Mouse (Mus musculus): ENCODE measurements at regions not wholly inside any gene's neighbourhood (a gene's known extent, or its start where the extent isn't known, plus 50 kb on each side); places are given as distances from the start of the nearest gene placed in this dataset.
"Not testable (repeated sequence)": the region's sequence is repeated elsewhere in the genome, so short reads cannot be mapped to it uniquely, and the experiment has no call there.

GRCm38 (mm10) chr2:17917238-17917946 lies 79.4 kb downstream of the H2al2a start:
- ATAC-seq (replicated peaks in 1 of 2; ENCODE audit: insufficient read depth in 1 of 2, low FRiP score in 2 of 2, low TSS enrichment in 1 of 2, low read depth in 1 of 2, poor library complexity in 2 of 2, severe bottlenecking in 2 of 2), result no peak

- ATAC-seq (replicated peaks in 1 of 2; ENCODE audit: insufficient read depth in 1 of 2, low FRiP score in 2 of 2, low TSS enrichment in 1 of 2, low read depth in 1 of 2, poor library complexity in 2 of 2, severe bottlenecking in 2 of 2), result no peak
Measured at GRCm38 (mm10) chr2:17902616-17903015, 94.1 kb downstream of the H2al2a start.

- no peak for ATAC-seq (replicated peaks in 1 of 2; ENCODE audit: insufficient read depth in 1 of 2, low FRiP score in 2 of 2, low TSS enrichment in 1 of 2, low read depth in 1 of 2, poor library complexity in 2 of 2, severe bottlenecking in 2 of 2)
Measured at GRCm38 (mm10) chr2:17900202-17900601, 96.6 kb downstream of the H2al2a start.

- no peak for ATAC-seq (replicated peaks in 1 of 2; ENCODE audit: insufficient read depth in 1 of 2, low FRiP score in 2 of 2, low TSS enrichment in 1 of 2, low read depth in 1 of 2, poor library complexity in 2 of 2, severe bottlenecking in 2 of 2)
Measured at GRCm38 (mm10) chr2:17898780-17899179, 98.0 kb downstream of the H2al2a start.

GRCm38 (mm10) chr2:17896036-17896435 lies 100.7 kb downstream of the H2al2a start:
- ATAC-seq (replicated peaks in 1 of 2; ENCODE audit: insufficient read depth in 1 of 2, low FRiP score in 2 of 2, low TSS enrichment in 1 of 2, low read depth in 1 of 2, poor library complexity in 2 of 2, severe bottlenecking in 2 of 2), result no peak

GRCm38 (mm10) chr2:17892661-17893060 lies 104.1 kb downstream of the H2al2a start:
- not testable (repeated sequence) for ATAC-seq (replicated peaks in 1 of 2; ENCODE audit: insufficient read depth in 1 of 2, low FRiP score in 2 of 2, low TSS enrichment in 1 of 2, low read depth in 1 of 2, poor library complexity in 2 of 2, severe bottlenecking in 2 of 2)

GRCm38 (mm10) chr2:17887699-17888098 lies 109.1 kb downstream of the H2al2a start:
- ATAC-seq (replicated peaks in 1 of 2; ENCODE audit: insufficient read depth in 1 of 2, low FRiP score in 2 of 2, low TSS enrichment in 1 of 2, low read depth in 1 of 2, poor library complexity in 2 of 2, severe bottlenecking in 2 of 2), result no peak

GRCm38 (mm10) chr2:17882389-17882788 lies 114.4 kb downstream of the H2al2a start:
- no peak for ATAC-seq (replicated peaks in 1 of 2; ENCODE audit: insufficient read depth in 1 of 2, low FRiP score in 2 of 2, low TSS enrichment in 1 of 2, low read depth in 1 of 2, poor library complexity in 2 of 2, severe bottlenecking in 2 of 2)

GRCm38 (mm10) chr2:17880800-17881717 lies 115.7 kb downstream of the H2al2a start:
- ATAC-seq (replicated peaks in 1 of 2; ENCODE audit: insufficient read depth in 1 of 2, low FRiP score in 2 of 2, low TSS enrichment in 1 of 2, low read depth in 1 of 2, poor library complexity in 2 of 2, severe bottlenecking in 2 of 2), result no peak

- ATAC-seq (replicated peaks in 1 of 2; ENCODE audit: insufficient read depth in 1 of 2, low FRiP score in 2 of 2, low TSS enrichment in 1 of 2, low read depth in 1 of 2, poor library complexity in 2 of 2, severe bottlenecking in 2 of 2), result no peak
Measured at GRCm38 (mm10) chr2:17877901-17878300, 118.9 kb downstream of the H2al2a start.

GRCm38 (mm10) chr2:17876942-17877341 lies 119.8 kb downstream of the H2al2a start:
- ATAC-seq (replicated peaks in 1 of 2; ENCODE audit: insufficient read depth in 1 of 2, low FRiP score in 2 of 2, low TSS enrichment in 1 of 2, low read depth in 1 of 2, poor library complexity in 2 of 2, severe bottlenecking in 2 of 2), result no peak

- no peak for ATAC-seq (replicated peaks in 1 of 2; ENCODE audit: insufficient read depth in 1 of 2, low FRiP score in 2 of 2, low TSS enrichment in 1 of 2, low read depth in 1 of 2, poor library complexity in 2 of 2, severe bottlenecking in 2 of 2)
Measured at GRCm38 (mm10) chr2:17876155-17876554, 120.6 kb downstream of the H2al2a start.

GRCm38 (mm10) chr2:17870562-17870961 lies 126.2 kb downstream of the H2al2a start:
- ATAC-seq (replicated peaks in 1 of 2; ENCODE audit: insufficient read depth in 1 of 2, low FRiP score in 2 of 2, low TSS enrichment in 1 of 2, low read depth in 1 of 2, poor library complexity in 2 of 2, severe bottlenecking in 2 of 2), result peak in 1 of 2 experiments; percentile 62; a peak in 3 of 4 replicates

GRCm38 (mm10) chr2:17868145-17868544 lies 128.6 kb downstream of the H2al2a start:
- no peak for ATAC-seq (replicated peaks in 1 of 2; ENCODE audit: insufficient read depth in 1 of 2, low FRiP score in 2 of 2, low TSS enrichment in 1 of 2, low read depth in 1 of 2, poor library complexity in 2 of 2, severe bottlenecking in 2 of 2)

- no peak for ATAC-seq (replicated peaks in 1 of 2; ENCODE audit: insufficient read depth in 1 of 2, low FRiP score in 2 of 2, low TSS enrichment in 1 of 2, low read depth in 1 of 2, poor library complexity in 2 of 2, severe bottlenecking in 2 of 2)
Measured at GRCm38 (mm10) chr2:17867341-17867740, 129.4 kb downstream of the H2al2a start.

GRCm38 (mm10) chr2:17861765-17862495 lies 130.7 kb upstream of the Nebl start:
- 0 out of 4 replicates have a peak, but pooled peaks of 1 of the 2 experiments have one; percentile 42 for ATAC-seq (replicated peaks in 1 of 2; ENCODE audit: insufficient read depth in 1 of 2, low FRiP score in 2 of 2, low TSS enrichment in 1 of 2, low read depth in 1 of 2, poor library complexity in 2 of 2, severe bottlenecking in 2 of 2)

- ATAC-seq (replicated peaks in 1 of 2; ENCODE audit: insufficient read depth in 1 of 2, low FRiP score in 2 of 2, low TSS enrichment in 1 of 2, low read depth in 1 of 2, poor library complexity in 2 of 2, severe bottlenecking in 2 of 2), result peak; percentile 68 to 87; a peak in 3 of 4 replicates
Measured at GRCm38 (mm10) chr2:17860922-17861559, 129.8 kb upstream of the Nebl start.

All from hematopoietic stem cell, adult 5-6 weeks (primary cell).